Mouse (Mus musculus) bone marrow, adult 2 months (tissue): ENCODE results near the gene Rpl21. TPM values are rescaled to one million over a fixed set of nuclear protein-coding genes. Genes with fewer than 3 reads are reported as not detected.
A peak's percentile ranks its signal among the peaks of the same experiment; 100 is the strongest.

Experiments
- H3K27ac ChIP-seq: fragments of 200-500 bp; 2 replicates; pipeline ENCODE4 v1.5.1; 2012; ENCODE audit warnings: low read depth, mild to moderate bottlenecking, control low read depth, inconsistent platforms, low read length; ENCODE audit not compliant: control insufficient read depth, poor library complexity, insufficient read depth
- H3K4me1 ChIP-seq: fragments of 200-500 bp; 2 replicates; pipeline ENCODE4 v1.6.1; 2011; ENCODE audit warnings: low read length; ENCODE audit not compliant: control insufficient read depth, insufficient read depth
- H3K4me3 ChIP-seq: fragments of 200-500 bp; replicated peaks from 2 replicates; pipeline ENCODE3; 2011; ENCODE audit warnings: mild to moderate bottlenecking, low read depth, low read length, control low read depth; ENCODE audit not compliant: control insufficient read depth
- CTCF ChIP-seq: fragments of 200-500 bp; IDR thresholded peaks from 2 replicates; pipeline ENCODE4 v1.5.1; 2011; ENCODE audit warnings: low read length, control low read depth; ENCODE audit not compliant: control insufficient read depth, insufficient read depth
- POLR2A ChIP-seq: fragments of 200-500 bp; IDR thresholded peaks from 2 replicates; pipeline ENCODE4 v1.6.1; 2011; ENCODE audit warnings: low read depth, mild to moderate bottlenecking, control low read depth, low read length, borderline replicate concordance; ENCODE audit not compliant: control insufficient read depth
- WGBS: fragments of 180-500 bp; shearing (Covaris S2); methylation state at CpG from one replicate; pipeline ENCODE4 v1.1.7; 2018; 5-methylcytosine and 5-hydroxymethylcytosine counted together
- polyA plus RNA-seq: library from polyadenylated mRNA; stranded (reverse); fragments of >200 nt; gene quantifications from 2 replicates; pipeline ENCODE4 v1.2.4, GENCODE M21; 2011; ENCODE audit warnings: low replicate concordance; ENCODE audit not compliant: missing spikeins, insufficient read depth, insufficient read length

The Rpl21 gene
- polyA plus RNA-seq, 1 experiment: 107 TPM

DNA sequence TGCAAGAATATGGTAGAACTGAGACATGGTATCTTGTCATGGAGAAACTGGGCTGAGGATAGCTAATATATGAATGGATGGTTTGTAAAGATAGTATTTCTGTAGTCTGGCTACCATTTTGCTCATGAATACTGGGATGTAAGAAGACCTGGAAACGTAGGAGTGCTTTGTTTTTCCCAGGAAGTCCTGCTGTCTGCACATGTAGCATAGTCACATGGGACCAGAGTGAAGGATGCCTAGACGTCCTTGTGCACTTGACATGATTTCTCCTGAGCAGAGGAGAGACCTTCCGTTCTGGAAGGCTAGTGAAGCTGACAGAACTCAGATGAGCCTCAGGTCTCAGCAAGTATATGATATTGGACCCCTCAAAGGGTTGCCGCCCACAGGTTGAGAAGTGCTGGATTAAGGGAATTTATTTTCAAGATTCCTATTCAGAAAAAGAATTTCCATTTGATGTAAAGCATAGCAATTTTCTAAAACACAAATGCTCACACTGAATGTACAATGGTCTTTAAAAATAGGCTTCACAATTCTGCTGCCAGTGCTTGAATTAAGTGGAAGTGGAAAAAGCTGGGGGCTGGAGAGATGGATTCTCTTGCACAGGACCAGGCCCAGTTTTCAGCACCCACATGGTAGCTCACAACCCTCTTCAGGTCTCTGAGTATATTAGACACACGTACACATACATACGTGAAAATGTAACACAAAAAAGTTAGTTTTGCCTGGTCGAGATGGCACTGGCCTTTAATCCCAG, 5.5 kb downstream of the Rpl21 start:
- TF ChIP-seq CTCF (no peak), POLR2A (no peak)
- 82% methylated on average over 7 of the region's 7 CpGs for WGBS
- Histone ChIP-seq H3K27ac (no peak overlapping the region), H3K4me1 (no peaks in the 10 kb centered on the region), H3K4me3 (no peak overlapping the region)

DNA sequence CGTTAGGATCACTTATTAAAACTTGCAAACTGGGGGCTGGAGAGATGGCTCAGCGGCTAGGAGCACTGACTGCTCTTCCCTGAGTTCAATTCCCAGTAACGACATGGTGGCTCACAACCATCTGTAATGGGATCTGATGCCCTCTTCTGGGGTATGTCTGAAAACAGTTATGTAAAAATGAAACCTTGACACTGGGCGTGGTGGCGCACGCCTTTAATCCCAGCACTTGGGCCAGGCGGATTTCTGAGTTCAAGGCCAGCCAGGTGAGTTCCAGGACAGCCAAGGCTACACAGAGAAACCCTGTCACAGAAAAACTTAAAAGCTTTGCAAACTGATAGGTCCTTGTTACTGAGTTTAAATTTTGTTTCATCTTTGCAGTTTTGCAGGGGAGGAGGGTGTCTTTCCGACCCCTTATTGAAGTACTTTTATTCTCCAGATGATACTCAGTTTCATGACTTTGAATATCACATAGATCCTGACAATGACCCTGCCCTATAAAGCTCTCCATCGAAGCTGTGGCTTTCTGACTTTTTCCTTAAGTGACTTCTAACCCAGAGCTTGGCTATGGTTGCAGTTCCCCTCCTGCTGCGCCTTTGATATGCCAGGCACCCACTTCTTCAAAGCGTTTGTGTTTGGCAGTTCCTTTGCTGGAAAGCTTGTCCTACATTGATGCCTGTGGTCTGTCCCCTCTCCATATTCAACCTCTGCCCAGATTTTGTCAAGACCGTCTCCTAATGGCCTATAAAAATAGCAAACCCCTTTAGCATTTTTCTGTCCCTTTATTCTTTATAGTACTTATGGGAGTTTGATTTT, 6.4 kb downstream of the Rpl21 start:
- no peaks in the 10 kb centered on the region for H3K4me1 ChIP-seq
- no peak overlapping the region for H3K27ac ChIP-seq
- WGBS: 71% methylated on average over 12 of the region's 12 CpGs
- H3K4me3 ChIP-seq: no peak overlapping the region
- TF ChIP-seq CTCF (no peak), POLR2A (no peak)

DNA sequence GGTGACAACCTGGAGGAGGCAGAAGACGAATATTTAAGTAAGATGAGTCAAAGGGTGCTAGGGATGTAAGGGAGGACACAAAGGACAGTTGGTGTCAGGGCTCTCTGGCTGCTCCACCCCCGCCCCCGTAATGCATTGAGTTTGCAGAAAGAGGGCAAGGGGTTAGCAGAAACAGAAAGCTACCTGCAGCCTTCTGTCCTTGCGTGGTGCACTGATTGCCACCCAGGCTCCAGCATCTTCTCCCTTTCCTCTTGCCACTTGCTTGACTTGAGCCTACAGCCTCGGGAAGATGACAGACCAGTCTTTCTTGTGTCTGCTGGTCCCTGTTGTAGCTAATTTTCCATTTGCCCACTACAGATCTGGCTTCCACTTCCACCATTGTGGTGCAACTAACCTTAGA, 7.1 kb downstream of the Rpl21 start:
- TF ChIP-seq CTCF (no peak), POLR2A (no peak)
- no peak overlapping the region for H3K4me3 ChIP-seq
- H3K4me1 ChIP-seq: no peaks in the 10 kb centered on the region
- WGBS: 81% methylated on average over 5 of the region's 5 CpGs
- H3K27ac ChIP-seq: no peak overlapping the region

DNA sequence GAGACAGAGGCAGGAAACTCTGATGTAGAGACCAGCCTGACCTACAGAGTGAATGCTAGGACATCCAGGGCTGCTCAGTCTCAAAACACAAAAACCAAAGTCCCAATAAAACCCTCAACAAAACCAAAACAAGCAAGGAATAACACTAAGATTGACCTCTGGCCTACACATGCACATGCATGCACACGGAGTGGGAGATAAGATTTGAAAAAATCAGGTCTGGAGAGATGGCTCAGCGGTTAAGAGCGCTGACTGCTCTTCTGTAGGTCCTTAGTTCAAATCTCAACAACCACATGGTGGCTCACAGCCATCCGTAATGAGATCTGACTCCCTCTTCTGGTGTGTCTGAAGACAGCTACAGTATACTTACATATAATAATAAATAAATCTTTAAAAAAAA, 7.7 kb downstream of the Rpl21 start:
- no peak for TF ChIP-seq CTCF
- TF ChIP-seq POLR2A: no peak
- no peaks in the 10 kb centered on the region for H3K4me1 ChIP-seq
- no peak overlapping the region for H3K4me3 ChIP-seq
- 76% methylated on average over 4 of the region's 4 CpGs for WGBS
- H3K27ac ChIP-seq: no peak overlapping the region

DNA sequence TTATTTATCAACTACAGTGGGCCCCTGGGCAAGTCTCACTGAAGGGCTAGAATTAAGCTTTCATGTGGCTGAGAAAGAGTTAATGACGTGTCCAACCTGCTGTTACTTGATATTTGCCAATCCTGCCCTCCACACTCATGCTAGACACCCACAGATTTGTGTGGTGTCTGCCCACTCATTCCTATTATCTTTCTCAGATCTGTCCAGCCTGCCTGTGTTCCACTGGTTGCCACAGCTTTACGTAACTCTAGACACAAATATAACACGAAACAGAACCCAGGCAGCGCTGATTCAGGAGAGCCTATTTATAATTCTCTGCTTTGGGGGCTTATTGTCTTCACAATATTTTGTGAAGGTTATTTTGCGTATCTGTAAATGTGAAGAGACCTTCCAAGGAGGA, 8.6 kb downstream of the Rpl21 start:
- WGBS: 72% methylated on average over 5 of the region's 5 CpGs
- H3K4me3 ChIP-seq: no peak overlapping the region
- no peaks in the 10 kb centered on the region for H3K4me1 ChIP-seq
- no peak overlapping the region for H3K27ac ChIP-seq
- no peak for TF ChIP-seq POLR2A
- no peak for TF ChIP-seq CTCF

DNA sequence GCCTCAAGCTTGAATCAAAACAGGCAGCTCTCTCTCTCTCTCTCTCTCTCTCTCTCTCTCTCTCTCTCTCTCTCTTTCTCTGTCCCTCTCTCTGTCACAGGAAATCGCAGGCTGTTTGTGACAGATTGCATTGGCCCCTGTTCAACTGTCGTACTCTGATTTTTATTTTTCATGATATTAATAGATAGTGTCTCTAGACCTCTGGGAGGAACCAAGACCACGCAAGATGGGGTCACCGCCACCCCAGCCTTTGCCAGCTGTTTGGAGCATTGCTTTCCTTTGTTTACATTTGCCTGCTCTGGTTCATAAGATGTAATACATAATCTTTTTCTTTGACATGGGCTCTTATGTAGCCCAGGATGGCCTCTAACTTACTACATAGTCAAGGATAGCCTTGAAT, 9.3 kb downstream of the Rpl21 start:
- Histone ChIP-seq H3K4me1 (no peaks in the 10 kb centered on the region), H3K4me3 (no peak overlapping the region), H3K27ac (no peak overlapping the region)
- WGBS: 77% methylated on average over 4 of the region's 4 CpGs
- TF ChIP-seq POLR2A (no peak), CTCF (no peak)

DNA sequence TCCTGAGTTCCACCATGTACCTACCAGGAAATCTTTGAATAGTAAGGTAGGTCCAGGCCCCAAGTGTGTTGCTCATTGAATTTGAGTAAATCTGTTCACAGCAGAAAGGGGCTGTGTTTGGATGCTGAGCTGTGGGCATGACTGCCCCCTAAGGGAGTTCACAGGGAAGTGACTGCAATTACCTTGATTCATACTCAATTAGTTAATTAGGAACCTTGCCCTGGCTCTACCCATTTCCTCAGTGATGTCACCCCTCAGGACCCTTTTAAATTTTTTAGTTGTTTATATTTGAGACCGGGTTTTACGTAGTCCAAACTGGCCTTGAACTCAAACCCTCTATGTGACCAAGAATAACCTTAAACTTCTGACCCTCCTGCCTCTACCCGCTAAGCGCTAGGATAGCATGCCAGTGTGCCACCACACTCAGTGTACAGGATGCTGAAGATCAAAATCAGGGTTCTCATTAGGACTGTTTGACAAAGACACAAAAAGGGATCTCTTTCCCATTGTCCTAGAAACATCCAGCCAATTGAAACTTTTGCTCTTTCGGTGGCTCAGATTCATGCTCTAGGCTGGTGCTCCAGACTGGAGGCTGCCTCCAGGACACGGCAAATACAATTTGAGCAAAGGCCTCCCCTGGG, 11.7 kb downstream of the Rpl21 start:
- no peaks in the 10 kb centered on the region for H3K4me1 ChIP-seq
- H3K4me3 ChIP-seq: no peak overlapping the region
- no peak for TF ChIP-seq POLR2A
- 0 out of 2 replicates have a peak, but pooled peaks have one; percentile 22 for TF ChIP-seq CTCF
- 22% methylated on average over 6 of the region's 6 CpGs for WGBS
- no peak overlapping the region for H3K27ac ChIP-seq

DNA sequence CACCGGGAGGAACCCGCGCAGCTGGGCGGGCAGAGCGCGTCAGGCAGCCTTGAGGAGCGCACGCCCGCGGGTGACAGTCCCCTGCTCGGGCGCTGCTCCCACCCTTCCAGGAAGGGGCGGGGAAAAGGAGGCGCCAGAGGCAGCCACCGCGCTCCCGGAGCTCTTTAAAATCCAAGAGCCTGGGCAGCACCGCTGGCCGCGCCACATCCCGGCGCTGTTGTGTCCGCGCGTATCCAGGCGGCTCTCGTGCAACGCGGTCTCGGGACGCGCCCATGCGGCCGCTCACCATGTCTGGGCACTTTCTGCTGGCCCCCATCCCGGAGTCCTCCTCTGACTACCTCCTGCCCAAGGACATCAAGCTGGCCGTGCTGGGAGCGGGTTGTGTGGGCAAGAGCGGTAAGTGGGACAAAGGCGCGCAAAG, 12.3 kb downstream of the Rpl21 start, which contains the start of gene Rasl11a:
Gene Rasl11a (plus strand): TSS at position 127 of the 421 bp plus-strand sequence.
- no peak within 1 kb of the TSS for H3K27ac ChIP-seq
- no peaks in the 10 kb centered on the region for H3K4me1 ChIP-seq
- H3K4me3 ChIP-seq: peak within 1 kb of the TSS; percentile 32
- TF ChIP-seq CTCF (no peak), POLR2A (0 out of 2 replicates have a peak, but pooled peaks have one; percentile 18)
- under 1% methylated on average over 40 of the region's 40 CpGs for WGBS
